Mouse (Mus musculus): ENCODE measurements around the gene Simc1. TPM values are rescaled to one million over a fixed set of nuclear protein-coding genes. Genes with fewer than 3 reads are reported as not detected.
A peak's percentile ranks its signal among the peaks of the same experiment; 100 is the strongest.

Simc1 gene
- total and polyA plus RNA-seq, 3 experiments, result 4.9 to 11.9 TPM; not detected in 1

- peaks cover 2 to 15% of the 10 kb centered on the region in 2 experiments for H3K4me1 ChIP-seq (ENCODE audit: control insufficient read depth in 1 of 2, insufficient read depth in 2 of 2, low read length in 2 of 2)
- H3K27me3 ChIP-seq (ENCODE audit: control insufficient read depth in 1 of 2, insufficient read depth in 2 of 2, low read length in 2 of 2), result no peaks in the 10 kb centered on the region
- H3K9ac ChIP-seq (ENCODE audit: control insufficient read depth, low read depth, low read length, poor library complexity, severe bottlenecking), result peak overlapping the region; percentile 76
- peak overlapping the region; percentile 73 to 92 for H3K4me3 ChIP-seq (ENCODE audit: control insufficient read depth in 1 of 2, insufficient read depth in 1 of 2, low read depth in 2 of 2, low read length in 2 of 2)
- TF ChIP-seq NELFE (IDR thresholded peaks at IDR 0.05; ENCODE audit: low read depth, low read length), result no peak
- no peak for TF ChIP-seq MYC (IDR thresholded peaks at IDR 0.05; ENCODE audit: low read depth, low read length)
- TF ChIP-seq SMC3 (IDR thresholded peaks at IDR 0.05; ENCODE audit: low read depth, low read length), result no peak
- TF ChIP-seq KAT2A (conservative IDR thresholded peaks at IDR 0.05; ENCODE audit: low read depth, low read length), result no peak
- no peaks in the 10 kb centered on the region for H3K9me3 ChIP-seq (replicated peaks; ENCODE audit: insufficient read depth, low read length)
- H3K27ac ChIP-seq (ENCODE audit: control insufficient read depth, low read depth, low read length), result no peak overlapping the region
- H3K36me3 ChIP-seq (ENCODE audit: control insufficient read depth in 1 of 2, insufficient read depth in 2 of 2, low read length in 2 of 2), result peaks cover 0 to 12% of the 10 kb centered on the region in 2 experiments; a peak in 2 of 4 replicates
- no peaks in the 10 kb centered on the region; the same call in 1 of the 2 replicates for H3K79me2 ChIP-seq (ENCODE audit: control insufficient read depth, insufficient read depth, low read length, poor library complexity)
- no peak for DNase-seq (ENCODE audit: low read depth, low spot score)
These were observed 71.9 kb downstream of the Simc1 start for GRCm38 (mm10) chr13:54575489-54575888.

- Histone ChIP-seq H3K9ac (ENCODE audit: control insufficient read depth, low read depth, low read length, poor library complexity, severe bottlenecking) (no peak overlapping the region), H3K4me3 (ENCODE audit: control insufficient read depth in 1 of 2, insufficient read depth in 1 of 2, low read depth in 2 of 2, low read length in 2 of 2) (no peak overlapping the region)
- TF ChIP-seq EP300 (IDR thresholded peaks at IDR 0.05; ENCODE audit: low read depth in 1 of 2, low read length in 2 of 2) (no peak), CHD1 (IDR thresholded peaks at IDR 0.05; ENCODE audit: low read depth, low read length) (no peak), POLR2AphosphoS2 (IDR thresholded peaks at IDR 0.05; ENCODE audit: low read length) (0 out of 2 replicates have a peak, but pooled peaks have one; percentile 32), MXI1 (IDR thresholded peaks at IDR 0.05; ENCODE audit: low read depth, low read length) (no peak)
These were observed 74.3 kb downstream of the Simc1 start for GRCm38 (mm10) chr13:54577652-54578507.

GRCm38 (mm10) chr13:54581385-54581784 is 77.8 kb downstream of the Simc1 start:
- H3K4me3 ChIP-seq (ENCODE audit: control insufficient read depth in 1 of 2, insufficient read depth in 1 of 2, low read depth in 2 of 2, low read length in 2 of 2), result no peak overlapping the region
- H3K36me3 ChIP-seq (ENCODE audit: control insufficient read depth in 1 of 2, insufficient read depth in 2 of 2, low read length in 2 of 2), result peaks cover 2 to 5% of the 10 kb centered on the region in 2 experiments; a peak in 1 of 4 replicates
- H3K79me2 ChIP-seq (ENCODE audit: control insufficient read depth, insufficient read depth, low read length, poor library complexity), result no peaks in the 10 kb centered on the region
- no peaks in the 10 kb centered on the region for H3K9me3 ChIP-seq (replicated peaks; ENCODE audit: insufficient read depth, low read length)
- H3K4me1 ChIP-seq (ENCODE audit: control insufficient read depth in 1 of 2, insufficient read depth in 2 of 2, low read length in 2 of 2), result peaks cover 0 to 5% of the 10 kb centered on the region in 2 experiments; a peak in 2 of 4 replicates
- DNase-seq (ENCODE audit: low read depth, low spot score), result no peak
- no peak overlapping the region for H3K9ac ChIP-seq (ENCODE audit: control insufficient read depth, low read depth, low read length, poor library complexity, severe bottlenecking)
- H3K27ac ChIP-seq (ENCODE audit: control insufficient read depth, low read depth, low read length), result no peak overlapping the region
- H3K27me3 ChIP-seq (ENCODE audit: control insufficient read depth in 1 of 2, insufficient read depth in 2 of 2, low read length in 2 of 2), result no peaks in the 10 kb centered on the region
- TF ChIP-seq NELFE (IDR thresholded peaks at IDR 0.05; ENCODE audit: low read depth, low read length) (no peak), SMC3 (IDR thresholded peaks at IDR 0.05; ENCODE audit: low read depth, low read length) (no peak), BHLHE40 (IDR thresholded peaks at IDR 0.05; ENCODE audit: borderline replicate concordance, low read depth, low read length) (no peak), JUND (IDR thresholded peaks at IDR 0.05; ENCODE audit: low read depth, low read length) (no peak), KAT2A (conservative IDR thresholded peaks at IDR 0.05; ENCODE audit: low read depth, low read length) (no peak), MXI1 (IDR thresholded peaks at IDR 0.05; ENCODE audit: low read depth, low read length) (no peak), POLR2A (IDR thresholded peaks at IDR 0.05; ENCODE audit: control insufficient read depth in 1 of 2, insufficient read depth in 1 of 2, low read depth in 1 of 2, low read length in 2 of 2, poor library complexity in 1 of 2) (no peak), ZC3H11A (IDR thresholded peaks at IDR 0.05; ENCODE audit: low read depth, low read length) (no peak), MAX (IDR thresholded peaks at IDR 0.05; ENCODE audit: low read length) (no peak), ELF1 (IDR thresholded peaks at IDR 0.05; ENCODE audit: low read depth, low read length) (no peak), SIN3A (IDR thresholded peaks at IDR 0.05; ENCODE audit: low read length) (no peak), E2F4 (IDR thresholded peaks at IDR 0.05; ENCODE audit: borderline replicate concordance, low read depth, low read length) (no peak), ETS1 (IDR thresholded peaks at IDR 0.05; ENCODE audit: low read depth, low read length) (no peak), EP300 (IDR thresholded peaks at IDR 0.05; ENCODE audit: low read depth in 1 of 2, low read length in 2 of 2) (no peak), RCOR1 (IDR thresholded peaks at IDR 0.05; ENCODE audit: low read depth, low read length) (no peak), POLR2AphosphoS5 (IDR thresholded peaks at IDR 0.05; ENCODE audit: borderline replicate concordance, low read depth, low read length) (no peak), MYC (IDR thresholded peaks at IDR 0.05; ENCODE audit: low read depth, low read length) (no peak), GABPA (IDR thresholded peaks at IDR 0.05; ENCODE audit: low read depth, low read length) (no peak)

More at GRCm38 (mm10) chr13:54577652-54578507, 74.3 kb downstream of the Simc1 start:
- H3K27me3 ChIP-seq (ENCODE audit: control insufficient read depth in 1 of 2, insufficient read depth in 2 of 2, low read length in 2 of 2), result no peaks in the 10 kb centered on the region
- H3K27ac ChIP-seq (ENCODE audit: control insufficient read depth, low read depth, low read length), result no peak overlapping the region
- H3K36me3 ChIP-seq (ENCODE audit: control insufficient read depth in 1 of 2, insufficient read depth in 2 of 2, low read length in 2 of 2), result peaks cover 0 to 12% of the 10 kb centered on the region in 2 experiments; a peak in 3 of 4 replicates
- no peaks in the 10 kb centered on the region for H3K9me3 ChIP-seq (replicated peaks; ENCODE audit: insufficient read depth, low read length)
- peaks cover 2 to 15% of the 10 kb centered on the region in 2 experiments for H3K4me1 ChIP-seq (ENCODE audit: control insufficient read depth in 1 of 2, insufficient read depth in 2 of 2, low read length in 2 of 2)
- DNase-seq (ENCODE audit: low read depth, low spot score), result no peak
- no peaks in the 10 kb centered on the region; the same call in 1 of the 2 replicates for H3K79me2 ChIP-seq (ENCODE audit: control insufficient read depth, insufficient read depth, low read length, poor library complexity)

Measured in MEL (cell line).